Mouse (Mus musculus): Measurements from ENCODE around the gene Otulinl. TPM values are rescaled to one million over a fixed set of nuclear protein-coding genes. Genes with fewer than 3 reads are reported as not detected.

The Otulinl gene
- total and polyA plus RNA-seq, 2 experiments from 2014 or later, result 6.2 to 13.0 TPM

GRCm38 (mm10) chr15:27658356-27658755 is 23.0 kb downstream of the Otulinl start:
- ATAC-seq (ENCODE audit: low FRiP score) (no peak), DNase-seq (ENCODE audit: low spot score) (no peak)
- H3K9ac ChIP-seq (replicated peaks; ENCODE audit: low read length, poor library complexity, severe bottlenecking), result no peak overlapping the region
- WGBS, result 95% methylated on average over 4 of the region's 4 CpGs
- no peak for TF ChIP-seq CTCF (IDR thresholded peaks at IDR 0.05)
- H3K4me2 ChIP-seq (ENCODE audit: low read depth, low read length, poor library complexity, severe bottlenecking), result no peak overlapping the region
- no peaks in the 10 kb centered on the region for H3K36me3 ChIP-seq (ENCODE audit: insufficient read depth, low read length)
- no peak overlapping the region for H3K4me3 ChIP-seq (ENCODE audit: low read depth, low read length)
- no peak overlapping the region for H3K27ac ChIP-seq (ENCODE audit: low read depth, low read length)
- H3K4me1 ChIP-seq (ENCODE audit: insufficient read depth, low read length), result no peaks in the 10 kb centered on the region
- H3K9me3 ChIP-seq (ENCODE audit: low read length), result no peaks in the 10 kb centered on the region
- H3K27me3 ChIP-seq (ENCODE audit: insufficient read depth, low read length), result no peaks in the 10 kb centered on the region

- 95% methylated on average over 10 of the region's 10 CpGs for WGBS
Observed at GRCm38 (mm10) chr15:27657866-27658265, 23.5 kb downstream of the Otulinl start.

GRCm38 (mm10) chr15:27656626-27657025 is 24.8 kb downstream of the Otulinl start:
- no peaks in the 10 kb centered on the region for H3K27me3 ChIP-seq (ENCODE audit: insufficient read depth, low read length)

More at GRCm38 (mm10) chr15:27657866-27658265, 23.5 kb downstream of the Otulinl start:
- H3K4me3 ChIP-seq (ENCODE audit: low read depth, low read length), result no peak overlapping the region
- no peak overlapping the region for H3K27ac ChIP-seq (ENCODE audit: low read depth, low read length)
- TF ChIP-seq CTCF (IDR thresholded peaks at IDR 0.05), result no peak
- H3K9ac ChIP-seq (replicated peaks; ENCODE audit: low read length, poor library complexity, severe bottlenecking), result no peak overlapping the region
- H3K36me3 ChIP-seq (ENCODE audit: insufficient read depth, low read length), result no peaks in the 10 kb centered on the region
- H3K9me3 ChIP-seq (ENCODE audit: low read length), result no peaks in the 10 kb centered on the region
- ATAC-seq (ENCODE audit: low FRiP score), result no peak
- H3K27me3 ChIP-seq (ENCODE audit: insufficient read depth, low read length), result no peaks in the 10 kb centered on the region
- no peak overlapping the region for H3K4me2 ChIP-seq (ENCODE audit: low read depth, low read length, poor library complexity, severe bottlenecking)
- DNase-seq (ENCODE audit: low spot score), result no peak
- no peaks in the 10 kb centered on the region for H3K4me1 ChIP-seq (ENCODE audit: insufficient read depth, low read length)

GRCm38 (mm10) chr15:27655015-27655414 is 26.4 kb downstream of the Otulinl start:
- no peak for TF ChIP-seq CTCF (IDR thresholded peaks at IDR 0.05)
- no peak overlapping the region for H3K9ac ChIP-seq (replicated peaks; ENCODE audit: low read length, poor library complexity, severe bottlenecking)
- no peaks in the 10 kb centered on the region for H3K4me1 ChIP-seq (ENCODE audit: insufficient read depth, low read length)
- H3K9me3 ChIP-seq (ENCODE audit: low read length), result no peaks in the 10 kb centered on the region
- H3K36me3 ChIP-seq (ENCODE audit: insufficient read depth, low read length), result no peaks in the 10 kb centered on the region
- H3K4me2 ChIP-seq (ENCODE audit: low read depth, low read length, poor library complexity, severe bottlenecking), result no peak overlapping the region
- no peaks in the 10 kb centered on the region for H3K27me3 ChIP-seq (ENCODE audit: insufficient read depth, low read length)
- DNase-seq (ENCODE audit: low spot score), result no peak
- 28% methylated on average over 5 of the region's 5 CpGs for WGBS
- no peak overlapping the region for H3K4me3 ChIP-seq (ENCODE audit: low read depth, low read length)
- ATAC-seq (ENCODE audit: low FRiP score), result no peak
- no peak overlapping the region for H3K27ac ChIP-seq (ENCODE audit: low read depth, low read length)

More at GRCm38 (mm10) chr15:27656626-27657025, 24.8 kb downstream of the Otulinl start:
- WGBS, result 83% methylated on average over 9 of the region's 9 CpGs
- no peak for TF ChIP-seq CTCF (IDR thresholded peaks at IDR 0.05)
- no peak overlapping the region for H3K27ac ChIP-seq (ENCODE audit: low read depth, low read length)
- H3K4me1 ChIP-seq (ENCODE audit: insufficient read depth, low read length), result no peaks in the 10 kb centered on the region
- H3K9me3 ChIP-seq (ENCODE audit: low read length), result no peaks in the 10 kb centered on the region
- ATAC-seq (ENCODE audit: low FRiP score), result no peak
- H3K4me2 ChIP-seq (ENCODE audit: low read depth, low read length, poor library complexity, severe bottlenecking), result no peak overlapping the region
- H3K4me3 ChIP-seq (ENCODE audit: low read depth, low read length), result no peak overlapping the region
- no peaks in the 10 kb centered on the region for H3K36me3 ChIP-seq (ENCODE audit: insufficient read depth, low read length)
- no peak for DNase-seq (ENCODE audit: low spot score)
- no peak overlapping the region for H3K9ac ChIP-seq (replicated peaks; ENCODE audit: low read length, poor library complexity, severe bottlenecking)

GRCm38 (mm10) chr15:27647686-27648085 is 33.7 kb downstream of the Otulinl start:
- H3K9ac ChIP-seq (replicated peaks; ENCODE audit: low read length, poor library complexity, severe bottlenecking), result no peak overlapping the region
- H3K27me3 ChIP-seq (ENCODE audit: insufficient read depth, low read length), result no peaks in the 10 kb centered on the region
- no peak overlapping the region for H3K27ac ChIP-seq (ENCODE audit: low read depth, low read length)
- 50% methylated on average over 3 of the region's 3 CpGs for WGBS
- peak; percentile 77 for TF ChIP-seq CTCF (IDR thresholded peaks at IDR 0.05)
- no peaks in the 10 kb centered on the region for H3K36me3 ChIP-seq (ENCODE audit: insufficient read depth, low read length)
- H3K4me1 ChIP-seq (ENCODE audit: insufficient read depth, low read length), result no peaks in the 10 kb centered on the region
- no peak for ATAC-seq (ENCODE audit: low FRiP score)
- H3K4me2 ChIP-seq (ENCODE audit: low read depth, low read length, poor library complexity, severe bottlenecking), result no peak overlapping the region
- H3K4me3 ChIP-seq (ENCODE audit: low read depth, low read length), result no peak overlapping the region
- DNase-seq (ENCODE audit: low spot score), result peak; percentile 82
- no peaks in the 10 kb centered on the region for H3K9me3 ChIP-seq (ENCODE audit: low read length)

- ATAC-seq (ENCODE audit: low FRiP score), result no peak
- Histone ChIP-seq H3K27me3 (ENCODE audit: insufficient read depth, low read length) (no peaks in the 10 kb centered on the region), H3K4me2 (ENCODE audit: low read depth, low read length, poor library complexity, severe bottlenecking) (no peak overlapping the region), H3K27ac (ENCODE audit: low read depth, low read length) (no peak overlapping the region), H3K4me1 (ENCODE audit: insufficient read depth, low read length) (no peaks in the 10 kb centered on the region), H3K36me3 (ENCODE audit: insufficient read depth, low read length) (no peaks in the 10 kb centered on the region), H3K9ac (replicated peaks; ENCODE audit: low read length, poor library complexity, severe bottlenecking) (no peak overlapping the region), H3K4me3 (ENCODE audit: low read depth, low read length) (no peak overlapping the region), H3K9me3 (ENCODE audit: low read length) (no peaks in the 10 kb centered on the region)
- WGBS, result 95% methylated on average over 8 of the region's 8 CpGs
- no peak for DNase-seq (ENCODE audit: low spot score)
- no peak for TF ChIP-seq CTCF (IDR thresholded peaks at IDR 0.05)
Observed at GRCm38 (mm10) chr15:27646665-27647064, 34.7 kb downstream of the Otulinl start.

All from midbrain, postnatal 0 days (tissue).